Mouse (Mus musculus) retina, postnatal 1 day (tissue): Measurements from ENCODE around the gene Cd34.

Experiments used
- DNase-seq: peaks from one replicate; pipeline ENCODE4 v3.0.0-alpha.2; 2012

The Cd34 gene

GRCm38 (mm10) chr1:194938715-194939114 is at the start of gene Cd34:
Gene Cd34, plus strand, starts transcription at chr1:194938819.
- DNase-seq, result peak; percentile 31

GRCm38 (mm10) chr1:194894513-194894912 is 44.1 kb upstream of the Cd34 start:
- no peak for DNase-seq

- DNase-seq, result no peak
Measured at GRCm38 (mm10) chr1:194895287-194895686, 43.3 kb upstream of the Cd34 start.

GRCm38 (mm10) chr1:194901075-194901474 is 37.5 kb upstream of the Cd34 start:
- no peak for DNase-seq

- DNase-seq, result no peak
Measured at GRCm38 (mm10) chr1:194901826-194902225, 36.8 kb upstream of the Cd34 start.

- no peak for DNase-seq
Measured at GRCm38 (mm10) chr1:194908956-194909355, 29.7 kb upstream of the Cd34 start.

GRCm38 (mm10) chr1:194925753-194926350 is 12.8 kb upstream of the Cd34 start:
- no peak for DNase-seq

GRCm38 (mm10) chr1:194927887-194928286 is 10.7 kb upstream of the Cd34 start:
- DNase-seq, result no peak

GRCm38 (mm10) chr1:194929275-194929971 is 9.2 kb upstream of the Cd34 start:
- no peak for DNase-seq

- no peak for DNase-seq
Measured at GRCm38 (mm10) chr1:194929972-194930355, 8.7 kb upstream of the Cd34 start.

- no peak for DNase-seq
Measured at GRCm38 (mm10) chr1:194930706-194931105, 7.9 kb upstream of the Cd34 start.

GRCm38 (mm10) chr1:194935351-194935750 is 3.3 kb upstream of the Cd34 start:
- no peak for DNase-seq

GRCm38 (mm10) chr1:194941528-194941927 is 2.9 kb downstream of the Cd34 start:
- DNase-seq, result no peak

GRCm38 (mm10) chr1:194942912-194943311 is 4.3 kb downstream of the Cd34 start:
- DNase-seq, result no peak

- DNase-seq, result no peak
Measured at GRCm38 (mm10) chr1:194943485-194943884, 4.9 kb downstream of the Cd34 start.

GRCm38 (mm10) chr1:194945382-194945781 is 6.8 kb downstream of the Cd34 start:
- DNase-seq, result no peak

- DNase-seq, result no peak
Measured at GRCm38 (mm10) chr1:194946467-194946866, 7.8 kb downstream of the Cd34 start.

GRCm38 (mm10) chr1:194950913-194951312 is 12.3 kb downstream of the Cd34 start:
- peak; percentile 6 for DNase-seq

GRCm38 (mm10) chr1:194952891-194953290 is 14.3 kb downstream of the Cd34 start:
- DNase-seq, result no peak

GRCm38 (mm10) chr1:194954694-194955093 is 16.1 kb downstream of the Cd34 start:
- DNase-seq, result no peak

- no peak for DNase-seq
Measured at GRCm38 (mm10) chr1:194955749-194956148, 17.1 kb downstream of the Cd34 start.

- no peak for DNase-seq
Measured at GRCm38 (mm10) chr1:194957021-194957420, 18.4 kb downstream of the Cd34 start.

- DNase-seq, result peak; percentile 73
Measured at GRCm38 (mm10) chr1:194962181-194962580, 23.6 kb downstream of the Cd34 start.

- no peak for DNase-seq
Measured at GRCm38 (mm10) chr1:194962712-194963111, 24.1 kb downstream of the Cd34 start.

- DNase-seq, result no peak
Measured at GRCm38 (mm10) chr1:194971980-194972379, 33.4 kb downstream of the Cd34 start.
